Mouse (Mus musculus): ENCODE measurements at regions not wholly inside any gene's neighbourhood (a gene's known extent, or its start where the extent isn't known, plus 50 kb on each side); places are given as distances from the start of the nearest gene placed in this dataset.
A peak's percentile ranks its signal among the peaks of the same experiment; 100 is the strongest.

- DNase-seq (ENCODE audit: low read depth, low spot score): no peak
Observed at GRCm38 (mm10) chrX:23136710-23137109, 228.2 kb downstream of the Klhl13 start.

GRCm38 (mm10) chrX:23095867-23096266, 269.0 kb downstream of the Klhl13 start:
- peak; percentile 33 for DNase-seq (ENCODE audit: low read depth, low spot score)

- DNase-seq (ENCODE audit: low read depth, low spot score): no peak
Observed at GRCm38 (mm10) chrX:23092774-23093173, 272.1 kb downstream of the Klhl13 start.

GRCm38 (mm10) chrX:23066432-23066831, 298.4 kb downstream of the Klhl13 start:
- no peak for DNase-seq (ENCODE audit: low read depth, low spot score)

GRCm38 (mm10) chrX:23027622-23028021, 337.3 kb downstream of the Klhl13 start:
- no peak for DNase-seq (ENCODE audit: low read depth, low spot score)

- no peak for DNase-seq (ENCODE audit: low read depth, low spot score)
Observed at GRCm38 (mm10) chrX:23015562-23015961, 349.3 kb downstream of the Klhl13 start.

GRCm38 (mm10) chrX:23015118-23015517, 349.8 kb downstream of the Klhl13 start:
- DNase-seq (ENCODE audit: low read depth, low spot score): no peak

All from ES-CJ7 (cell line).